Mouse (Mus musculus): Measurements from ENCODE around the gene Apobec4. TPM values are rescaled to one million over a fixed set of nuclear protein-coding genes. Genes with fewer than 3 reads are reported as not detected.

The Apobec4 gene
- polyA plus RNA-seq (2015; fragmentation: Nextera tagmentation; extraction: Ambion mirVana), result not detected in 2 replicates

GRCm38 (mm10) chr1:152750312-152750965 lies at the start of gene Apobec4:
Gene Apobec4, plus strand, starts transcription at chr1:152750551.
- Histone ChIP-seq H3K4me3 (replicated peaks) (no peak within 1 kb of the TSS), H3K4me1 (replicated peaks) (no peaks in the 10 kb centered on the region), H3K9me3 (no peaks in the 10 kb centered on the region), H3K27me3 (replicated peaks) (no peaks in the 10 kb centered on the region), H3K4me2 (replicated peaks) (no peak within 1 kb of the TSS), H3K36me3 (no peaks in the 10 kb centered on the region), H3K9ac (no peak within 1 kb of the TSS), H3K27ac (no peak within 1 kb of the TSS)
- no peak for ATAC-seq
- WGBS, result 69% methylated on average over 13 of the region's 13 CpGs

- 77% methylated on average over 5 of the region's 5 CpGs for WGBS
- H3K9ac ChIP-seq, result no peak overlapping the region
- H3K27ac ChIP-seq, result no peak overlapping the region
- H3K36me3 ChIP-seq, result no peaks in the 10 kb centered on the region
- H3K4me2 ChIP-seq (replicated peaks), result no peak overlapping the region
- H3K9me3 ChIP-seq, result no peaks in the 10 kb centered on the region
- no peaks in the 10 kb centered on the region for H3K27me3 ChIP-seq (replicated peaks)
- no peak for ATAC-seq
- 0 out of 2 replicates have a peak, but pooled peaks cover 6% of the 10 kb centered on the region for H3K4me1 ChIP-seq (replicated peaks)
- no peak overlapping the region for H3K4me3 ChIP-seq (replicated peaks)
Measured at GRCm38 (mm10) chr1:152701066-152701465, 49.3 kb upstream of the Apobec4 start.

GRCm38 (mm10) chr1:152702920-152703319 lies 47.4 kb upstream of the Apobec4 start:
- 45% methylated on average over 6 of the region's 6 CpGs for WGBS
- Histone ChIP-seq H3K36me3 (no peaks in the 10 kb centered on the region), H3K27ac (no peak overlapping the region), H3K27me3 (replicated peaks) (no peaks in the 10 kb centered on the region), H3K4me2 (replicated peaks) (no peak overlapping the region), H3K9me3 (no peaks in the 10 kb centered on the region), H3K9ac (no peak overlapping the region), H3K4me1 (replicated peaks) (0 out of 2 replicates have a peak, but pooled peaks cover 6% of the 10 kb centered on the region), H3K4me3 (replicated peaks) (no peak overlapping the region)
- no peak for ATAC-seq

GRCm38 (mm10) chr1:152703941-152704340 lies 46.4 kb upstream of the Apobec4 start:
- Histone ChIP-seq H3K4me3 (replicated peaks) (no peak overlapping the region), H3K27ac (no peak overlapping the region), H3K27me3 (replicated peaks) (no peaks in the 10 kb centered on the region), H3K9me3 (no peaks in the 10 kb centered on the region), H3K4me1 (replicated peaks) (0 out of 2 replicates have a peak, but pooled peaks cover 6% of the 10 kb centered on the region), H3K4me2 (replicated peaks) (no peak overlapping the region), H3K9ac (no peak overlapping the region), H3K36me3 (no peaks in the 10 kb centered on the region)
- WGBS, result 38% methylated on average over 6 of the region's 6 CpGs
- ATAC-seq, result no peak

DNA sequence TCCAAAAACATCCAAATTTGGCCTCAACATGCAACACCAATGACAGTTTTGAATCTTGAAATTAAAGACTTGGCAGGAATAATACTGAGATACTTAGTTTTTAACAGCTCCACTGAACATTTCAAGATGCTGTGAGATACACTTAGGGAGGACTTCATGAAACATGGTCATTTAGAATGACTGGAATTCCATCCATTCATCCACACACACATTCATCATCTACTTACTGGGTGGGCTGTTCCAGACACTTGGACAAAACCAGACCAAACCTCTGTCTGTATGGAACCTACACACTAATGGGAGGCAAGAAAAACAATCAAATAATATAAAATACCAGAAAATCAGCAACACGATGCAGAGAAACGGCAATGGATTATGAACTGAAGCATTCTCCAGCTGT lies 42.8 kb upstream of the Apobec4 start:
- H3K4me1 ChIP-seq (replicated peaks), result 0 out of 2 replicates have a peak, but pooled peaks cover 6% of the 10 kb centered on the region
- 53% methylated on average over 2 of the region's 2 CpGs for WGBS
- no peaks in the 10 kb centered on the region for H3K36me3 ChIP-seq
- H3K4me3 ChIP-seq (replicated peaks), result no peak overlapping the region
- H3K27ac ChIP-seq, result no peak overlapping the region
- no peaks in the 10 kb centered on the region for H3K9me3 ChIP-seq
- H3K27me3 ChIP-seq (replicated peaks), result no peaks in the 10 kb centered on the region
- no peak overlapping the region for H3K4me2 ChIP-seq (replicated peaks)
- ATAC-seq, result no peak
- H3K9ac ChIP-seq, result no peak overlapping the region

DNA sequence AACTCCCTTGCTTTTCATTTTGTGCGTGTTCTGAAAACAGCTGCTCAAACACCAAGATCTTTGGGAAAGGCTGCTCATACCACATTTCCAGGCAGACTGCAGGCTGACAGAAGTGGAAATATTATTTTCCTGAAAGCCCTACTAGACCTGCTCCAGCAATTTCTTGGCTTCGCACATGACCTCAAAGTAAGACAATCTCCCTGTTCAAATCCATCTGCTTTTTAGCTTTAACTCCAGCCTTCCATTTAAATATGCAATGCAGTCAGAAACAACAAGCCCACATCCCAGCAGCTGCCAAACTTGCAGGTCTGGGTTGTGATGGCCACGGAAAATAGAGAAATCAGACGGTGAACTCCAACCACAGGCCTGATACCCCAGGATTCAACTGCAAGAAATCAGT lies 39.3 kb upstream of the Apobec4 start:
- WGBS, result 87% methylated on average over 4 of the region's 4 CpGs
- no peak overlapping the region for H3K27ac ChIP-seq

GRCm38 (mm10) chr1:152713924-152714323 lies 36.4 kb upstream of the Apobec4 start:
- H3K4me1 ChIP-seq (replicated peaks), result peaks cover 5% of the 10 kb centered on the region; the same call in 1 of the 2 replicates
- no peak overlapping the region for H3K4me3 ChIP-seq (replicated peaks)
- no peaks in the 10 kb centered on the region for H3K9me3 ChIP-seq
- 91% methylated on average over 4 of the region's 4 CpGs for WGBS
- no peak overlapping the region for H3K4me2 ChIP-seq (replicated peaks)
- H3K9ac ChIP-seq, result no peak overlapping the region
- H3K27me3 ChIP-seq (replicated peaks), result no peaks in the 10 kb centered on the region
- H3K27ac ChIP-seq, result no peak overlapping the region
- ATAC-seq, result no peak
- no peaks in the 10 kb centered on the region for H3K36me3 ChIP-seq

More for the DNA sequence above, 39.3 kb upstream of the Apobec4 start:
- no peak overlapping the region for H3K4me2 ChIP-seq (replicated peaks)
- no peaks in the 10 kb centered on the region for H3K36me3 ChIP-seq
- H3K27me3 ChIP-seq (replicated peaks), result no peaks in the 10 kb centered on the region
- no peaks in the 10 kb centered on the region for H3K9me3 ChIP-seq
- no peak for ATAC-seq
- H3K9ac ChIP-seq, result no peak overlapping the region
- no peak overlapping the region for H3K4me3 ChIP-seq (replicated peaks)
- no peaks in the 10 kb centered on the region for H3K4me1 ChIP-seq (replicated peaks)

DNA sequence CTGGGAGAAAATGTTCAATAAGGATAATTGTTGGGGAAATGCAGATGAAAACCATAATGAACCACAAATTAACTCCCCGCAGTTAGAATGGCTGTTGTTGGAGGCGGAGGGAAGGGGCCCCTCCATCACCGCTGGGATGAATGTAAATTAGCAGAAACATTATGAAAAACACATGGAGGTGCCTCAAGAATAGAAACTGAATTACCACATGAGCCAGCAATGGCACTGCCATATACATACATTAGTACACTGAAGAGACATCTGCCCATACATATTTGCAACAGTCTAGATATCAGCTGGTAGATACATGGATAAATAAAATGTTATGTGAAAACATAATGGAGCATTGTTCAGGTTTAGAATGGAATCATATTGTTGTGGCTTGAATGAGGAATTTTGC lies 35.9 kb upstream of the Apobec4 start:
- WGBS, result 89% methylated on average over 3 of the region's 3 CpGs
- Histone ChIP-seq H3K4me3 (replicated peaks) (no peak overlapping the region), H3K27ac (no peak overlapping the region), H3K36me3 (no peaks in the 10 kb centered on the region), H3K27me3 (replicated peaks) (no peaks in the 10 kb centered on the region), H3K9me3 (no peaks in the 10 kb centered on the region), H3K4me1 (replicated peaks) (peaks cover 5% of the 10 kb centered on the region; the same call in 1 of the 2 replicates), H3K9ac (no peak overlapping the region), H3K4me2 (replicated peaks) (no peak overlapping the region)
- no peak for ATAC-seq

GRCm38 (mm10) chr1:152717329-152717728 lies 33.0 kb upstream of the Apobec4 start:
- H3K4me2 ChIP-seq (replicated peaks), result no peak overlapping the region
- peaks cover 8% of the 10 kb centered on the region; the same call in 1 of the 2 replicates for H3K4me1 ChIP-seq (replicated peaks)
- no peak overlapping the region for H3K27ac ChIP-seq
- no peaks in the 10 kb centered on the region for H3K9me3 ChIP-seq
- no peak for ATAC-seq
- no peak overlapping the region for H3K9ac ChIP-seq
- H3K27me3 ChIP-seq (replicated peaks), result no peaks in the 10 kb centered on the region
- no peaks in the 10 kb centered on the region for H3K36me3 ChIP-seq
- WGBS, result 74% methylated on average over 1 of the region's 1 CpGs
- no peak overlapping the region for H3K4me3 ChIP-seq (replicated peaks)

DNA sequence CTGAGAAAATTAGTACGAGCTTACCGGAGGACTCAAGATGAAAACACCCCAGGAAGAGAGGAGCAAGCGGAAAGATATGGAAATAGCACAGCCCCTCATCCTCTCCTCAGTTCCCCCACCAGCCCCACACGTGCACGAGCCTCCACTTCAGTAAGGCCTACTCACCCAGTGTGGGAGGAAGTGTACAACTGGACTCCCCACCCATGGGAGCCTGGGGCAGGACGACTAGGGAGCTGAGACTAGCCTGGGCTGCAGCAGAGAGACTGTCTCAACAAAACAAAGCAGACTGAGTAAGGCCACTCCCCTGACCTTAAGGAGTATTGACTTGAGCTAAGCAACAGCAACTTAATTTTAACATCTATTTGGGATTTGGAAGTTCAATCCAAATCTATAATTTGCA lies 32.2 kb upstream of the Apobec4 start:
- 49% methylated on average over 6 of the region's 6 CpGs for WGBS
- no peak for ATAC-seq
- Histone ChIP-seq H3K27me3 (replicated peaks) (no peaks in the 10 kb centered on the region), H3K27ac (no peak overlapping the region), H3K36me3 (no peaks in the 10 kb centered on the region), H3K9me3 (no peaks in the 10 kb centered on the region), H3K9ac (no peak overlapping the region), H3K4me2 (replicated peaks) (no peak overlapping the region), H3K4me1 (replicated peaks) (peaks cover 8% of the 10 kb centered on the region; the same call in 1 of the 2 replicates), H3K4me3 (replicated peaks) (no peak overlapping the region)

DNA sequence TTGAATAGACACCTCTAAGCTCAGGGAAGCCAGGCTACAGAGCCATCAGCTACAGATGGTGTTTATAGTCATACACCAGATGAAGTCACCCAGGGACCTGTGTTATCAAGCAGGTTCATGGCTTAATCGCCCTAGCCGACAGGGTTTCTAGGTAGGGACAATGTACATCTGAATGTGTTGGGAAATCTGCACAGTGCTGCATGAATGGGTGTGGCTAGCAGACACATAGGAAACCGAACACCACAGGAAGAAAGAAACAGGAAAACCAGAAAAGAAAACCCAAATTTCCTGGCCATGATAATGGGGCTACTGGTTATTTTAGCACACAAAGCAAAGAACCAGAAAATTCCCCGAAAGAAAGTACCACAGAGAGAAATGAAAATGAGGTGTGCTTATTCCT lies 29.4 kb upstream of the Apobec4 start:
- Histone ChIP-seq H3K9me3 (no peaks in the 10 kb centered on the region), H3K27me3 (replicated peaks) (no peaks in the 10 kb centered on the region), H3K27ac (no peak overlapping the region), H3K9ac (no peak overlapping the region), H3K36me3 (no peaks in the 10 kb centered on the region), H3K4me3 (replicated peaks) (no peak overlapping the region), H3K4me1 (replicated peaks) (peaks cover 8% of the 10 kb centered on the region; the same call in 1 of the 2 replicates), H3K4me2 (replicated peaks) (no peak overlapping the region)
- WGBS, result 67% methylated on average over 4 of the region's 4 CpGs
- peak; percentile 81 for ATAC-seq

DNA sequence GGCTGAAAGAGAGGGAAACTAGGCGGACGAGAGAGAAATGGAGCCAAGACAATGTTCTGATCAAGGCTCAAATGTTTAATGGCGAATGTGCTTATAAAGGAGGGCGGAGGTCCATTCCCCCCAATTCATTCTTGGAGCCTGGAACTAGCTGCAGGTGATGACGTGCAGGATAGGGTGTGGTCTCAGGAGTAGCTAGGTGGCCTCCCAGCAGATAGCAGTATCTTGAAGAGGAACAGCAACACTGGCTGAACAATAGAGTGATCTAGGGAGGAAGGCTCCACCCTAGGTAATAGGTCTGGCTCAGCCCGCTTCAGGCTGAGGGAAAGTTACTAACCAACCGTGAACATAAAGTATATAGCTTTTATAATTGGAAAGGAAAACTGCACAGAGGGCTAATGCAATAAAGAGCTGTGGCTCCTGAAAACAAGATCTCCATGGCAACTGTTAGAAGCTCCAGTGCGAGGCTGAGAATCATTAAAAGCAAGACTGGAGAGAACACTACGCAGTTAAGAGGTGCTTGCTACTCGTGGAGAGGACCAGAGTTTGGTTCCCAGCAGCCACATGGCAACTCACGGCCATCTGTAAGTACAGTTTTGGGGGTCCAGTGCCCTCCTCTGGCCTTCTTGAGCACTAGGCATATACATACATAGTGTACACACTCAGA lies 28.7 kb upstream of the Apobec4 start:
- peak; percentile 71; the same call in 1 of the 2 replicates for ATAC-seq
- H3K36me3 ChIP-seq, result no peaks in the 10 kb centered on the region
- H3K4me3 ChIP-seq (replicated peaks), result no peak overlapping the region
- H3K9me3 ChIP-seq, result no peaks in the 10 kb centered on the region
- no peak overlapping the region for H3K9ac ChIP-seq
- H3K27me3 ChIP-seq (replicated peaks), result no peaks in the 10 kb centered on the region
- H3K27ac ChIP-seq, result no peak overlapping the region
- H3K4me2 ChIP-seq (replicated peaks), result no peak overlapping the region
- WGBS, result 84% methylated on average over 11 of the region's 11 CpGs
- H3K4me1 ChIP-seq (replicated peaks), result peaks cover 8% of the 10 kb centered on the region; the same call in 1 of the 2 replicates
